Mouse (Mus musculus) liver, adult 2 months (tissue): ENCODE data around the gene Ost4.

Experiments used
- CTCF ChIP-seq: fragments of 200-500 bp; IDR thresholded peaks from 2 replicates; pipeline ENCODE4 v1.5.1; 2011; ENCODE audit warnings: low read depth, low read length, control low read depth
- POLR2A ChIP-seq: fragments of 200-500 bp; IDR thresholded peaks from 2 replicates; pipeline ENCODE4 v1.6.1; 2011; ENCODE audit warnings: low read length, control low read depth; ENCODE audit not compliant: insufficient read depth; ENCODE audit errors: extremely low read depth

DNA sequence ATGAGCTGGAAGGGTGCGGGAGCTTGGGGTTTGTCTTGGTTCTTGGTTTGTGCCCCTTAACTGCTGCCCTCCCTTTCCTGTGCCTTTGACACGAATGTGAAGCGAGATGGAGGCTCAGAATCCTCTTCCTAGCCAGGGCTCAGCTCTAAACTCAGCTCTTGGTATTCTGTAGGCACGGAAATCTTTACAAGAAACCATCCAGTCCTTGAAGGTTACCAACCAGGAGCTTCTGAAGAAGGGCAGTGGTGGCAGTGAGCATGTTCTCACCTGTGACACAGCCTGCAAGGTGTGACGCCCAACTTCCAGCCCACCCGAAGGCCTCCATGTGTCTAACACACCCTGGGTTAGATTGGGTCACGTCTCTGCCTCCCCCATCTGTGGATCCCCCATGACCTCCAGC lies 33.2 kb downstream of the Ost4 start:
- TF ChIP-seq CTCF = no peak
- TF ChIP-seq POLR2A = no peak
